Mouse (Mus musculus) heart, postnatal 0 days (tissue): ENCODE results near the gene Micall1. TPM values are rescaled to one million over a fixed set of nuclear protein-coding genes. Genes with fewer than 3 reads are reported as not detected.

Source experiments
- ATAC-seq: fragments of 200-750 bp; cut with Nextera tagmentation; 2 replicates; pipeline ENCODE4 v1.8.0; 2017; ENCODE audit warnings: low read depth, moderate number of reproducible peaks, moderate library complexity; ENCODE audit not compliant: insufficient read depth
- DNase-seq: peaks from one replicate; pipeline ENCODE4 v3.0.0-alpha.2; 2016; ENCODE audit warnings: low spot score
- H3K27ac ChIP-seq: fragments of 300-500 bp; sonication (generic); 2 replicates; pipeline ENCODE4 v1.5.1; 2014; ENCODE audit warnings: low read depth, mild to moderate bottlenecking
- H3K27me3 ChIP-seq: fragments of 300-500 bp; sonication (generic); 2 replicates; pipeline ENCODE4 v1.6.1; 2014; ENCODE audit warnings: low read length, mixed read lengths; ENCODE audit not compliant: control insufficient read depth, insufficient read depth
- H3K36me3 ChIP-seq: fragments of 300-500 bp; sonication (generic); replicated peaks from 2 replicates; pipeline ENCODE4 v1.6.1; 2014; ENCODE audit warnings: low read length, mixed read lengths; ENCODE audit not compliant: control insufficient read depth, insufficient read depth
- H3K4me1 ChIP-seq: fragments of 300-500 bp; sonication (generic); 2 replicates; pipeline ENCODE4 v1.6.1; 2014; ENCODE audit warnings: antibody characterized with exemption; ENCODE audit not compliant: control insufficient read depth, insufficient read depth
- H3K4me2 ChIP-seq: fragments of 300-500 bp; sonication (generic); 2 replicates; pipeline ENCODE4 v1.6.1; 2014; ENCODE audit warnings: low read depth, mild to moderate bottlenecking, low read length, moderate library complexity
- H3K4me3 ChIP-seq: fragments of 300-500 bp; sonication (generic); 2 replicates; pipeline ENCODE4 v1.5.1; 2014; ENCODE audit warnings: low read depth, low read length
- H3K9ac ChIP-seq: fragments of 300-500 bp; sonication (generic); replicated peaks from 2 replicates; pipeline ENCODE4 v1.6.1; 2014; ENCODE audit warnings: low read depth, low read length, mixed read lengths
- H3K9me3 ChIP-seq: fragments of 300-500 bp; sonication (generic); replicated peaks from 2 replicates; pipeline ENCODE4 v1.6.1; 2016; ENCODE audit warnings: low read length; ENCODE audit not compliant: control insufficient read depth
- CTCF ChIP-seq: IDR thresholded peaks from 2 replicates; pipeline ENCODE4 v1.5.1; 2016; ENCODE audit warnings: antibody characterized with exemption, control low read depth, low read depth
- EP300 ChIP-seq: IDR thresholded peaks from 2 replicates; pipeline ENCODE4 v1.6.1; 2016; ENCODE audit warnings: antibody characterized with exemption, low read depth
- whole genome bisulfite sequencing: fragments of 180-500 bp; shearing (Covaris S2); extraction: QIAGEN DNeasy Blood & Tissue Kit; methylation state at CpG from one replicate; pipeline ENCODE4 v1.1.7; 2014; 5-methylcytosine and 5-hydroxymethylcytosine counted together
- polyA plus RNA-seq: library from polyadenylated mRNA; unstranded; fragments of >200 nt; fragmentation: Nextera tagmentation; extraction: Ambion mirVana; gene quantifications from 2 replicates; pipeline ENCODE4 v1.2.1, GENCODE M21; 2015
- total RNA-seq: library from RNA; depleted of rRNA; stranded (reverse); fragments of >200 nt; gene quantifications from 2 replicates; pipeline ENCODE4 v1.2.3, GENCODE M21; 2014; ENCODE audit warnings: low replicate concordance; rRNA removed

Gene Micall1
- total RNA-seq (45.9 and 52.9 TPM in 2 replicates), polyA plus RNA-seq (13.2 and 19.0 TPM in 2 replicates)

DNA sequence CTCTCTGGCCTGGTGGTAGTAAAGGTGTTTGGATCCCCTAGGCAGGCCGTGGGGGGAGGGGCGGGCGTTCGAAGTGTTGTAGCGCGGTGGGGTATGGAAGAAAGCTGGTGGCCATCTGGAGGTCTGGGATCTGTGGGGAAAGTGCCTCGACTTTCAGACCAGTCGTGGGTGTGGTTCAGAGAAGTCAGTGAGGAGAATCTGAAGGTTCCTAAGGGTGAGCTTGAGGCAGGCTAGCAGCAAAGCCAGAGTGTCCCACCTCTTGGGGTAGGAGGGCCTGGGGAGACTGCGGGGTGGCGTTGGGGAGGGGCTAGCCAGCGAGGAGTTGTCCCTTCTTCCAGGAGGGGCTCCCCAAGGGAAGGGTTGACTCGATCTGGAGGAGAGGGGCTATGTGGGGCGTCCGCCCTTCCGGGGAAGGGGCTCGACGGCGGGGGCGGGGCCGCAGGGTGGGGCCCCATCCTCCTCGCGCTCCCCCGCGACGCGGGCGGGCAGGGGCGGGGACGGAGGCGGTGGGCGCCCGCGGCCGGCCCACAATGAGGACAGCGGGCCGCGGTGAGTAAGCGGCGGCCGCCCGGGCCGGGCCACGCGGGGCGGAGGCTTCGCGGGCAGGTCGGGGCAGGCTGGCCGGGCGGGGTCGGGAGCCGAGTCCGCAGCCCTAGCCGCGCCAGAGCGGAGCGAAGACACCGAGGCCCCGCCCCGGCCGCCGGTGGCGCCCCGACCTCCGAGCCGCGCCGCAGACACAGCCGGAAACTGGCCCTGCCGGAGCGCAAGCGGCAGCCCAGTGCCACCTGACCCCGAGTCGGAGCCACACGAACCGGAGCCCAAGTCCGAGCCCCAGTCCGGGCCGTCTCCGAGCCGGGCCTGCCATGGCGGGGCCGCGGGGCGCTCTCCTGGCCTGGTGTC, at the start of gene Micall1:
Gene Micall1 (plus strand): TSS at position 478 of the 900 bp plus-strand sequence.
- H3K4me2 ChIP-seq = peak within 1 kb of the TSS; percentile 98
- H3K36me3 ChIP-seq = peaks cover 11% of the 10 kb centered on the region
- peak; percentile 79 for ATAC-seq
- no peak for TF ChIP-seq CTCF
- TF ChIP-seq EP300 = no peak
- no peaks in the 10 kb centered on the region for H3K9me3 ChIP-seq
- H3K9ac ChIP-seq = peak within 1 kb of the TSS; percentile 93
- peak within 1 kb of the TSS; percentile 96 for H3K27ac ChIP-seq
- peak within 1 kb of the TSS; percentile 71 for H3K4me3 ChIP-seq
- H3K27me3 ChIP-seq = no peaks in the 10 kb centered on the region
- WGBS = under 1% methylated on average over 60 of the region's 85 CpGs
- 0 out of 2 replicates have a peak, but pooled peaks cover 15% of the 10 kb centered on the region for H3K4me1 ChIP-seq
- DNase-seq = peak; percentile 49

DNA sequence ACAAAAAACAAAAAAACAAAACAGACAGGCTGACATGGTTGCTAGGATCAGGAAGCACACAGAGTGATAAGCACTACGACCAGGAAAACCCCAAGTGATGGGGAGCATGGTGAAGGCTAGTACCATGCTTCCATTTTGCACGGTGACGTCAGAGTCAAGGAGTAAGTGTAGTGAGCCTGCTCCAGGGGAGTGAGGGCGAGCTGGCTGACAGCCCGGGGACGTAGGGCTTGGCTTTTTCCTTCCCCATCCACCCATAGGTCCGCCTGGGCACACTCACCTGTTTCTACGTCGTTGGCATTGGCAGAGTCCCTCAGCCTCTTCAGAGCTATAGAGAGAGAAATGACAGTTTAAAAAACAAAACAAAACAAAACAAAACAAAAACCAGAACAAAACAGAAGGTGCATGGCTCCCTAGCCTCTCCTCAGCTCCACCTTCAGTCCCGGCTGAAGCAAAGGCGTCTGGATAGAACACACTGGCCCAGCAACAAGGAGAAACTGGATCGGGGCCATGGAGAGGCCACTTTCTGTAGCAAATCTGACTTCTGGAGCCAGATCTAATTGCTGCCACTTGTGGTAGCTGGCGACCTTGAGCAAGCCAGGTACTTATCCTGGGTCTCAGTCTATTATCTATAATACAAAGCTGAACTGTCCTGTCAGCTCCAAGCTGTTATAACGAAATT, 47.7 kb upstream of the Micall1 start:
- H3K36me3 ChIP-seq = peaks cover 49% of the 10 kb centered on the region
- TF ChIP-seq EP300 = no peak
- no peak for TF ChIP-seq CTCF
- H3K4me2 ChIP-seq = no peak overlapping the region

DNA sequence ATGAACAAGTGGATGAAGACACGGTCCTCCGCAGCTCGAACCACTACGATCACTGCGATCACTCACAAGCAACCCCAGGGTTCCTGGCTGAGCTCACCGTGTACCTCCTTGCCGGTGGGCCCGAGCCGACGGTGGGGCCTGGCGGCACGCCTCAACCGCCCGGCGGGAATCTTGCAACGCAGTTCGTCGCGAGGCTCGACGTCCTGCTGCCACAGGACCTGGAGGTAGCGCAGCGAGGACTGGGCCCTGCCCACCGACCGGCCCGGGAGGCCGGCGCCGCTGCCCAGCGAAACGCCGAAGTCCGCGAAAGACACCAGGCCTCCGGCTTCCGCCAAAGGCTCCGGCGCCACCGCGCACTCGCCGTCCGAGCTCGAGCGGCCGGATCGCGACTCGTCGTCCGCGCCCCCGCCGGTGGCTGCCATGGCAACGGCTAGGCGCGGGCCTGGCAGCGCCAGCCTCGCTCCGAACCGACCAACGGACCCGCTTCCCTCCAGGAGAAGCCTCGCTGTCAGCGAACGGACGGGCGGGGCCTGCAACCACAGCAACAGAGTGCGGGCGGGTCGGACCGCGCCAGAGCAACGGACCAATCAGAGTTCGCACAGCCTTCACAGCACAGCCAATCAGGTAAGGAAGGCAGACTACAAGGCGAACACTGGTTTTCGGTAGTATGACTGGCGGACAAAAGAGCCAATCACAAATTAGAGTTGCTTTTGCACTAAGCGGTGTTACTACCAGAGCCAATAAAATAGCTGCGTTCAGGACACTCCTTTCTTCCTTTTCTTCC, 46.1 kb upstream of the Micall1 start, which contains the start of gene Ankrd54:
Gene Ankrd54 (minus strand): TSS at position 518 of the 784 bp plus-strand sequence.
- Histone ChIP-seq H3K36me3 (peaks cover 34% of the 10 kb centered on the region), H3K4me3 (peak within 1 kb of the TSS; percentile 70), H3K4me2 (peak within 1 kb of the TSS; percentile 91), H3K27ac (peak within 1 kb of the TSS; percentile 74), H3K27me3 (no peaks in the 10 kb centered on the region), H3K9ac (peak within 1 kb of the TSS; percentile 80), H3K9me3 (no peaks in the 10 kb centered on the region), H3K4me1 (peaks cover 13% of the 10 kb centered on the region; the same call in 1 of the 2 replicates)
- peak; percentile 99 for ATAC-seq
- WGBS = under 1% methylated on average over 76 of the region's 80 CpGs
- peak; percentile 100 for DNase-seq
- TF ChIP-seq CTCF = no peak
- TF ChIP-seq EP300 = no peak; the same call in 1 of the 2 replicates

More for the DNA sequence above, 47.7 kb upstream of the Micall1 start:
- WGBS = 68% methylated on average over 14 of the region's 14 CpGs
- DNase-seq (no peak), ATAC-seq (no peak)
- peaks cover 13% of the 10 kb centered on the region; the same call in 1 of the 2 replicates for H3K4me1 ChIP-seq
- no peak overlapping the region for H3K27ac ChIP-seq
- no peak overlapping the region for H3K4me3 ChIP-seq
- H3K9ac ChIP-seq = no peak overlapping the region
- no peaks in the 10 kb centered on the region for H3K9me3 ChIP-seq
- no peaks in the 10 kb centered on the region for H3K27me3 ChIP-seq

DNA sequence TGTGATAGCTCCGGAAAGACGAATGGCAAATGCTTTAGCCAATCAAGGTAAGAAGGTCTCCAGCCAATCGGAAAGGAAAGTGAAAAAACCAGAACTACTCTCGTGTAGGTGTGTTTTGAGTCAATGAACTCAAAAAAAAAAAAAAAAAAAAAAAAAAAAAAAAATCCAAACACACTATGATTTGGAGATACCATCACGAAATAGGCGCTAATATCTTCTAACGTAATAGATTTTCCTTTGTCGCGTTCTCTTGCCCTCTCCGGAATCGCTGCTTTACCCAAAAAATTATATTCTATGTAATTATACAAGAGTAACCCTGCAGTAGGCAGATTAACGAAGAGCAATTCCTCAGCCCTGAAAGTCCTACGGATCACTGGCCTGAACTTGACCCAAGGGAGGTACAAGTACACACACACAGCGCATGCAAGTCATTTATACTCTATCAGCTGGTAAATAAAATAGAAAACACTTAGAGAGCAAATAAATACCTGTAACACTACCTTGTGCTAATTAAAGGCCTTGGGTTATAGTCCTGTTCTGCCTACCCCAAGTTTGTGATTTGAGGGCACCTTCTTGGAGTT, 45.4 kb upstream of the Micall1 start:
- Histone ChIP-seq H3K36me3 (peaks cover 27% of the 10 kb centered on the region), H3K9ac (peak overlapping the region; percentile 21; the same call in 1 of the 2 replicates), H3K9me3 (no peaks in the 10 kb centered on the region), H3K27me3 (no peaks in the 10 kb centered on the region), H3K4me3 (peak overlapping the region; percentile 32), H3K27ac (no peak overlapping the region), H3K4me2 (peak overlapping the region; percentile 61), H3K4me1 (peaks cover 13% of the 10 kb centered on the region; the same call in 1 of the 2 replicates)
- 8% methylated on average over 14 of the region's 14 CpGs for WGBS
- no peak for DNase-seq
- ATAC-seq = no peak
- TF ChIP-seq CTCF (no peak), EP300 (no peak)
